ENCODE assay signal across 17 mouse cellular contexts in genomic region chr6:91095072-91095601, GRCm38 (mm10). TPM values are rescaled to one million over a fixed set of nuclear protein-coding genes. Genes with fewer than 3 reads are reported as not detected.
A peak's percentile ranks its signal among the peaks of the same experiment; 100 is the strongest.
DNase-seq lines count a peak whose midpoint lies in the region.
"Had no signal": no experiment of that assay in that cellular context is flagged by ENCODE, and none has a peak within 500 bp of the region (broad histone marks: within the 10 kb centered on the region; RNA-seq: fewer than 3 reads in every experiment).

No protein-coding gene starts in this region.

- H3K27me3 ChIP-seq in megakaryocyte, embryonic 14.5 days (replicated peaks): no peaks in the 10 kb centered on the region
- H3K27me3 ChIP-seq in hindbrain, embryonic 10.5 days (ENCODE audit: insufficient read depth, poor library complexity, severe bottlenecking): no peaks in the 10 kb centered on the region
- H3K27me3 ChIP-seq: forebrain, embryonic 13.5 days; heart, embryonic 15.5 days; hindbrain, embryonic 12.5 days; kidney, embryonic 15.5 days; neural tube, embryonic 13.5 days had no signal

- H3K4me3 ChIP-seq in megakaryocyte, embryonic 14.5 days (replicated peaks): peak overlapping the region; percentile 0
- no peak overlapping the region for H3K4me3 ChIP-seq in hindbrain, embryonic 10.5 days
- H3K4me3 ChIP-seq: forebrain, embryonic 13.5 days; heart, embryonic 15.5 days; hindbrain, embryonic 12.5 days; kidney, embryonic 15.5 days; neural tube, embryonic 13.5 days had no signal

- H3K36me3 ChIP-seq in megakaryocyte, embryonic 14.5 days (replicated peaks; ENCODE audit: low read length): peaks cover 97% of the 10 kb centered on the region
- peaks cover 83% of the 10 kb centered on the region for H3K36me3 ChIP-seq in hindbrain, embryonic 10.5 days

- 90% methylated on average over 2 of the region's 2 CpGs for WGBS in hindbrain, embryonic 10.5 days

- H3K27ac ChIP-seq in hindbrain, embryonic 10.5 days: no peak overlapping the region
- H3K27ac ChIP-seq: forebrain, embryonic 13.5 days; heart, embryonic 15.5 days; hindbrain, embryonic 12.5 days; kidney, embryonic 15.5 days; neural tube, embryonic 13.5 days had no signal

- H3K9me3 ChIP-seq in megakaryocyte, embryonic 14.5 days: peaks cover 16% of the 10 kb centered on the region
- H3K9me3 ChIP-seq in hindbrain, embryonic 10.5 days: no peaks in the 10 kb centered on the region
- H3K9me3 ChIP-seq: forebrain, embryonic 13.5 days; heart, embryonic 15.5 days; hindbrain, embryonic 12.5 days; kidney, embryonic 15.5 days; neural tube, embryonic 13.5 days had no signal

- peaks cover 23% of the 10 kb centered on the region for H3K4me1 ChIP-seq in megakaryocyte, embryonic 14.5 days
- H3K4me1 ChIP-seq in hindbrain, embryonic 10.5 days (replicated peaks): no peaks in the 10 kb centered on the region
- H3K4me1 ChIP-seq: forebrain, embryonic 13.5 days; heart, embryonic 15.5 days had no signal

- peak; percentile 16 to 36 for DNase-seq in left cerebral cortex, adult 18-20 months (ENCODE audit: low spot score in 2 of 2)
- DNase-seq in left cerebral cortex, adult 11 months (ENCODE audit: low spot score): no peak
- DNase-seq in brain, adult 2 months (ENCODE audit: low read depth, low spot score): peak; percentile 71
- peak; percentile 28 to 50 for DNase-seq in layer of hippocampus, adult 8-10 months (ENCODE audit: low spot score in 2 of 2)
- no peak for DNase-seq in urinary bladder, postnatal 14 days (ENCODE audit: low spot score)
- no peak for DNase-seq in hindbrain, embryonic 10.5 days (ENCODE audit: low spot score)
- DNase-seq: cerebellum, postnatal 14 days; embryo, embryonic 11 days; heart, adult 11 months; liver, postnatal 0 days; thymus, postnatal 4 days had no signal

RNA-seq across cellular contexts. Expression of gene Nup210, which starts 21.5 kb away (rescaled TPM):
- total RNA-seq in left cerebral cortex, adult 18-20 months (2021): 10 to 100 TPM; 20.3 TPM
- 10 to 100 TPM; 17.1 to 30.9 (median 20.7) TPM for total RNA-seq in layer of hippocampus, adult 8-10 months (2022)
- 17.0 and 30.7 TPM in 2 replicates for polyA plus RNA-seq in megakaryocyte, embryonic 14.5 days (2012; ENCODE audit: insufficient read depth, low replicate concordance)
- 24.0 and 28.8 TPM in 2 replicates for polyA plus RNA-seq in hindbrain, embryonic 10.5 days (2016; fragmentation: Nextera tagmentation; extraction: Ambion mirVana)

Comparison
In these comparisons a context has a peak if more than half of its experiments do, and no peak if none do; other contexts are left out.
1. DNase-seq: peak in left cerebral cortex, adult 18-20 months (2 of 2), brain, adult 2 months (single experiment) and layer of hippocampus, adult 8-10 months (2 of 2); none in left cerebral cortex, adult 11 months (single experiment), urinary bladder, postnatal 14 days (single experiment) and hindbrain, embryonic 10.5 days (single experiment).